Mouse (Mus musculus) kidney, embryonic 14.5 days (tissue): ENCODE measurements around the gene Klhl2. TPM values are rescaled to one million over a fixed set of nuclear protein-coding genes. Genes with fewer than 3 reads are reported as not detected.

Source experiments
- ATAC-seq: fragments of 200-750 bp; cut with Nextera tagmentation; 2 replicates; pipeline ENCODE4 v1.8.0; 2017; ENCODE audit warnings: moderate number of reproducible peaks, mild to moderate bottlenecking, moderate TSS enrichment, moderate library complexity; ENCODE audit not compliant: low FRiP score, low TSS enrichment
- H3K27ac ChIP-seq: fragments of 300-500 bp; sonication (generic); 2 replicates; pipeline ENCODE4 v1.5.1; 2014; ENCODE audit warnings: low read depth, mild to moderate bottlenecking, low read length, moderate library complexity, mixed read lengths
- H3K27me3 ChIP-seq: fragments of 300-500 bp; sonication (generic); 2 replicates; pipeline ENCODE4 v1.6.1; 2014; ENCODE audit warnings: mild to moderate bottlenecking, low read length; ENCODE audit not compliant: control insufficient read depth, insufficient read depth
- H3K36me3 ChIP-seq: fragments of 300-500 bp; sonication (generic); 2 replicates; pipeline ENCODE4 v1.6.1; 2014; ENCODE audit warnings: low read length, mixed read lengths; ENCODE audit not compliant: control insufficient read depth, insufficient read depth
- H3K4me1 ChIP-seq: fragments of 300-500 bp; sonication (generic); 2 replicates; pipeline ENCODE4 v1.6.1; 2014; ENCODE audit warnings: low read length, mixed read lengths; ENCODE audit not compliant: control insufficient read depth, insufficient read depth
- H3K4me2 ChIP-seq: fragments of 300-500 bp; sonication (generic); replicated peaks from 2 replicates; pipeline ENCODE4 v1.6.1; 2014; ENCODE audit warnings: low read depth, mild to moderate bottlenecking, low read length
- H3K4me3 ChIP-seq: fragments of 300-500 bp; sonication (generic); 2 replicates; pipeline ENCODE4 v1.5.1; 2014; ENCODE audit warnings: mild to moderate bottlenecking, low read length
- H3K9ac ChIP-seq: fragments of 300-500 bp; sonication (generic); 2 replicates; pipeline ENCODE4 v1.6.1; 2014; ENCODE audit warnings: low read depth, mild to moderate bottlenecking, low read length, moderate library complexity
- H3K9me3 ChIP-seq: fragments of 300-500 bp; sonication (generic); 2 replicates; pipeline ENCODE4 v1.6.1; 2016; ENCODE audit warnings: low read length; ENCODE audit not compliant: control insufficient read depth
- WGBS: fragments of 180-500 bp; shearing (Covaris S2); extraction: QIAGEN DNeasy Blood & Tissue Kit; methylation state at CpG from one replicate; pipeline ENCODE4 v1.1.7; 2014; 5-methylcytosine and 5-hydroxymethylcytosine counted together
- polyA plus RNA-seq: library from polyadenylated mRNA; unstranded; fragments of >200 nt; fragmentation: Nextera tagmentation; extraction: Ambion mirVana; gene quantifications from 2 replicates; pipeline ENCODE4 v1.2.1, GENCODE M21; 2014

Klhl2 gene
- polyA plus RNA-seq = 10.8 and 15.5 TPM in 2 replicates

- H3K27ac ChIP-seq = peak within 1 kb of the TSS; percentile 5; the same call in 1 of the 2 replicates
- H3K9ac ChIP-seq = peak within 1 kb of the TSS; percentile 87
- H3K4me3 ChIP-seq = peak within 1 kb of the TSS; percentile 88
- ATAC-seq = peak; percentile 93
- no peaks in the 10 kb centered on the region for H3K9me3 ChIP-seq
- under 1% methylated on average over 27 of the region's 68 CpGs for WGBS
- peaks cover 13% of the 10 kb centered on the region; the same call in 1 of the 2 replicates for H3K4me1 ChIP-seq
- no peaks in the 10 kb centered on the region; the same call in 1 of the 2 replicates for H3K27me3 ChIP-seq
- peak within 1 kb of the TSS; percentile 89 for H3K4me2 ChIP-seq
- H3K36me3 ChIP-seq = no peaks in the 10 kb centered on the region
Measured at GRCm38 (mm10) chr8:64849897-64850541, at the start of gene Klhl2. TSS of gene Klhl2 (minus strand) at chr8:64850017.

GRCm38 (mm10) chr8:64898710-64899109 lies 48.9 kb upstream of the Klhl2 start:
- Histone ChIP-seq H3K4me3 (no peak overlapping the region), H3K4me1 (no peaks in the 10 kb centered on the region), H3K27me3 (no peaks in the 10 kb centered on the region), H3K9ac (no peak overlapping the region), H3K9me3 (no peaks in the 10 kb centered on the region), H3K4me2 (no peak overlapping the region), H3K36me3 (no peaks in the 10 kb centered on the region), H3K27ac (no peak overlapping the region)
- 31% methylated on average over 4 of the region's 4 CpGs for WGBS
- ATAC-seq = peak; percentile 62; the same call in 1 of the 2 replicates

- H3K4me2 ChIP-seq = no peak overlapping the region
- H3K9me3 ChIP-seq = no peaks in the 10 kb centered on the region
- H3K27me3 ChIP-seq = no peaks in the 10 kb centered on the region
- no peak overlapping the region for H3K27ac ChIP-seq
- no peak overlapping the region for H3K4me3 ChIP-seq
- ATAC-seq = no peak
- WGBS = 91% methylated on average over 5 of the region's 5 CpGs
- no peaks in the 10 kb centered on the region for H3K4me1 ChIP-seq
- H3K36me3 ChIP-seq = no peaks in the 10 kb centered on the region
- no peak overlapping the region for H3K9ac ChIP-seq
Measured at GRCm38 (mm10) chr8:64896731-64897130, 46.9 kb upstream of the Klhl2 start.

- 37% methylated on average over 13 of the region's 13 CpGs for WGBS
- no peak overlapping the region for H3K9ac ChIP-seq
- no peak overlapping the region for H3K4me2 ChIP-seq
- H3K4me3 ChIP-seq = no peak overlapping the region
- no peaks in the 10 kb centered on the region for H3K36me3 ChIP-seq
- H3K4me1 ChIP-seq = no peaks in the 10 kb centered on the region
- no peaks in the 10 kb centered on the region for H3K27me3 ChIP-seq
- no peak overlapping the region for H3K27ac ChIP-seq
- no peak for ATAC-seq
- no peaks in the 10 kb centered on the region for H3K9me3 ChIP-seq
Measured at GRCm38 (mm10) chr8:64880619-64881200, 30.9 kb upstream of the Klhl2 start.

GRCm38 (mm10) chr8:64877630-64878312 lies 28.0 kb upstream of the Klhl2 start:
- 84% methylated on average over 22 of the region's 22 CpGs for WGBS
- Histone ChIP-seq H3K4me1 (no peaks in the 10 kb centered on the region), H3K27me3 (no peaks in the 10 kb centered on the region), H3K36me3 (no peaks in the 10 kb centered on the region), H3K9ac (no peak overlapping the region), H3K27ac (no peak overlapping the region), H3K4me3 (no peak overlapping the region), H3K9me3 (no peaks in the 10 kb centered on the region), H3K4me2 (no peak overlapping the region)
- ATAC-seq = no peak

GRCm38 (mm10) chr8:64871469-64872165 lies 21.8 kb upstream of the Klhl2 start:
- Histone ChIP-seq H3K27me3 (no peaks in the 10 kb centered on the region), H3K36me3 (no peaks in the 10 kb centered on the region), H3K4me3 (no peak overlapping the region), H3K27ac (no peak overlapping the region), H3K9ac (no peak overlapping the region), H3K9me3 (peaks cover 6% of the 10 kb centered on the region; the same call in 1 of the 2 replicates), H3K4me1 (no peaks in the 10 kb centered on the region), H3K4me2 (no peak overlapping the region)
- ATAC-seq = no peak
- WGBS = 77% methylated on average over 12 of the region's 12 CpGs

GRCm38 (mm10) chr8:64870218-64870617 lies 20.4 kb upstream of the Klhl2 start:
- no peak overlapping the region for H3K27ac ChIP-seq

GRCm38 (mm10) chr8:64849091-64849896 lies 523 bp downstream of the Klhl2 start:
- peak overlapping the region; percentile 87 for H3K9ac ChIP-seq
- H3K4me2 ChIP-seq = peak overlapping the region; percentile 89
- peak overlapping the region; percentile 88 for H3K4me3 ChIP-seq
- no peaks in the 10 kb centered on the region; the same call in 1 of the 2 replicates for H3K27me3 ChIP-seq
- under 1% methylated on average over 55 of the region's 100 CpGs for WGBS
- peak; percentile 88 for ATAC-seq
- H3K27ac ChIP-seq = no peak overlapping the region
- H3K9me3 ChIP-seq = no peaks in the 10 kb centered on the region
- H3K4me1 ChIP-seq = peaks cover 16% of the 10 kb centered on the region
- H3K36me3 ChIP-seq = no peaks in the 10 kb centered on the region

More at GRCm38 (mm10) chr8:64870218-64870617, 20.4 kb upstream of the Klhl2 start:
- no peak overlapping the region for H3K4me3 ChIP-seq
- 59% methylated on average over 2 of the region's 2 CpGs for WGBS
- no peak for ATAC-seq
- no peak overlapping the region for H3K9ac ChIP-seq
- no peaks in the 10 kb centered on the region for H3K36me3 ChIP-seq
- peaks cover 6% of the 10 kb centered on the region; the same call in 1 of the 2 replicates for H3K9me3 ChIP-seq
- H3K4me1 ChIP-seq = no peaks in the 10 kb centered on the region
- no peaks in the 10 kb centered on the region for H3K27me3 ChIP-seq
- no peak overlapping the region for H3K4me2 ChIP-seq
